ENCODE assay signal across 8 mouse cellular contexts in the genomic region with DNA sequence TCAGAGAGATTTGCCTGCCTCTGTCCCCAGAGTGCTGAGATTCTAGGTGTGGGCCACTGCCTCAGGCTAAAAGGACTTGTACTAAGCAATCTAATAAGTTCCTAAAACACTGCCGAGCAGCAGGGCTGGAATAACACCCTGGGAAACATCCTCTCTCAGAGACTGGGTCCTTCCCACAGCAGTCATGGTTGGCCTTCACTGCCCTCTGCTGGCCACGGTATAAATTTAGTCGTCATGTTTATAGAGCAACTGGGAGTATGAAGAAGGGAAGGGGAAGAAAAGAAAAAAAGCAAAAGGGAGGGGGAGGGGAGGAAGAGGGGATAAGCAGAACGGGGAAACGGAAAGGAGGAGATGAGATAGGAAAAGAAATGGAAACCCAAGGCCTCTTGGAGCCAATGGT. TPM values are rescaled to one million over a fixed set of nuclear protein-coding genes. Genes with fewer than 3 reads are reported as not detected.
DNase-seq lines count a peak whose midpoint lies in the region; ATAC-seq and TF ChIP-seq lines count a peak whose summit lies in the region.

No protein-coding gene starts in this region.

- POLR2A ChIA-PET in Patski (lab: Charles Lee): interaction anchor here (0.6 kb wide), 1 partner anchor 146 kb away, joined by 3 read pairs; no protein-coding TSS in a partner anchor

- no peak overlapping the region for H3K4me3 ChIP-seq in C2C12 (ENCODE audit: insufficient read depth, poor library complexity, severe bottlenecking)
- H3K4me3 ChIP-seq in lung, embryonic 16.5 days (ENCODE audit: low read length): no peak overlapping the region

- no peaks in the 10 kb centered on the region for H3K79me3 ChIP-seq in C2C12 (ENCODE audit: low read depth)

- H3K79me2 ChIP-seq in C2C12 (ENCODE audit: control insufficient read depth, insufficient read depth): no peaks in the 10 kb centered on the region

- H3K4me2 ChIP-seq in lung, embryonic 16.5 days (ENCODE audit: low read depth, low read length): no peak overlapping the region

- no peak overlapping the region for H3K9ac ChIP-seq in lung, embryonic 16.5 days (ENCODE audit: low read length)

- no peaks in the 10 kb centered on the region for H3K9me3 ChIP-seq in lung, embryonic 16.5 days (ENCODE audit: control insufficient read depth, low read length)

- in situ Hi-C loops in Patski (cut with MboI; ENCODE audit: low pct_unique_long_range_greater_than_20kb): loop anchor here (5.0 kb wide), 2 partner anchors 141 to 216 kb away; no protein-coding TSS in a partner anchor

- 0% methylated on average over 5 of the region's 5 CpGs for WGBS in lung, embryonic 16.5 days

- no peak for DNase-seq in Patski (ENCODE audit: low read depth, low spot score)
- DNase-seq in cerebellum, postnatal 14 days: peak; percentile 89
- DNase-seq in gastrocnemius, adult 8-10 months (ENCODE audit: low spot score in 2 of 2): peak; percentile 44 to 51
- DNase-seq in kidney, postnatal 4 days: peak; percentile 86 to 87
- DNase-seq in right cerebral cortex, postnatal 25 days: peak; percentile 74
- DNase-seq in urinary bladder, postnatal 36 days (ENCODE audit: low spot score in 2 of 2): peak; percentile 60 to 74

- no peaks in the 10 kb centered on the region for H3K27me3 ChIP-seq in C2C12 (ENCODE audit: control insufficient read depth, insufficient read depth, insufficient read length)
- no peaks in the 10 kb centered on the region for H3K27me3 ChIP-seq in Patski
- H3K27me3 ChIP-seq in lung, embryonic 16.5 days (ENCODE audit: control insufficient read depth, insufficient read depth, low read depth, low read length): no peaks in the 10 kb centered on the region

- ATAC-seq in Patski: no peak
- peak; percentile 18; the same call in 1 of the 2 replicates for ATAC-seq in lung, embryonic 16.5 days (ENCODE audit: low read depth)

- H3K27ac ChIP-seq in lung, embryonic 16.5 days (ENCODE audit: low read length): no peak overlapping the region

- CTCF ChIA-PET in Patski (lab: Charles Lee): interaction anchor here (0.8 to 8.3 kb wide), 14 partner anchors 13 to 229 kb away, joined by 3 to 89 read pairs (median 5); no protein-coding TSS in a partner anchor

- H3K36me3 ChIP-seq in C2C12 (ENCODE audit: control insufficient read depth, insufficient read depth): no peaks in the 10 kb centered on the region
- H3K36me3 ChIP-seq in lung, embryonic 16.5 days (ENCODE audit: control insufficient read depth, insufficient read depth, low read length): no peaks in the 10 kb centered on the region

- TF ChIP-seq CTCF in C2C12 (IDR thresholded peaks at IDR 0.05; ENCODE audit: control insufficient read depth, insufficient read depth, insufficient read length) (peak; percentile 25), Patski (IDR thresholded peaks at IDR 0.05) (peak; percentile 82)

- H3ac ChIP-seq in C2C12 (ENCODE audit: control insufficient read depth, insufficient read length, low read depth): no peak overlapping the region

- H3K4me1 ChIP-seq in lung, embryonic 16.5 days (replicated peaks; ENCODE audit: control insufficient read depth, insufficient read depth, low read length): no peaks in the 10 kb centered on the region

TF ChIP-seq in C2C12, 6 proteins besides CTCF, POLR2A, EP300 and RAD21:
- no peak for TF ChIP-seq FOSL1 (IDR thresholded peaks at IDR 0.05; ENCODE audit: insufficient read depth, low read length, poor library complexity, severe bottlenecking)
- TF ChIP-seq MAX (IDR thresholded peaks at IDR 0.05): no peak
- TF ChIP-seq MYOG (IDR thresholded peaks at IDR 0.05; ENCODE audit: control insufficient read depth, extremely low read depth, insufficient read length): no peak
- TF ChIP-seq USF1 (IDR thresholded peaks at IDR 0.05; ENCODE audit: low read depth): no peak
- TF ChIP-seq CEBPB (IDR thresholded peaks at IDR 0.05; ENCODE audit: low read depth): no peak
- no peak for TF ChIP-seq MYOD1 (IDR thresholded peaks at IDR 0.05; ENCODE audit: control insufficient read depth, insufficient read length, low read depth)

RNA-seq across cellular contexts. Expression of a gene that starts 5.3 kb away (rescaled TPM):
- polyA plus RNA-seq in C2C12 (2012; fragmentation: generic; extraction: Trizol): 30.1 TPM
- polyA plus RNA-seq in Patski (2021): 27.2 TPM
- total RNA-seq in gastrocnemius, adult 8-10 months (2022): 1 to 10 TPM; 5.3 to 7.0 (median 6.2) TPM
- polyA plus RNA-seq in lung, embryonic 16.5 days (2015; fragmentation: Nextera tagmentation; extraction: Ambion mirVana): 21.6 and 21.8 TPM in 2 replicates
